Mouse (Mus musculus) limb, embryonic 11.5 days (tissue): ENCODE results near the gene 2700097O09Rik. TPM values are rescaled to one million over a fixed set of nuclear protein-coding genes. Genes with fewer than 3 reads are reported as not detected.

Source experiments
- ATAC-seq: fragments of 200-750 bp; cut with Nextera tagmentation; 2 replicates; pipeline ENCODE4 v1.8.0; 2017; ENCODE audit warnings: low read depth; ENCODE audit not compliant: insufficient number of reproducible peaks, low FRiP score, low TSS enrichment
- DNase-seq: peaks from one replicate; pipeline ENCODE4 v3.0.0-alpha.2; 2015; ENCODE audit warnings: low spot score
- H3K27ac ChIP-seq: fragments of 300-500 bp; sonication (generic); replicated peaks from 2 replicates; pipeline ENCODE4 v1.5.1; 2014; ENCODE audit warnings: low read depth, mild to moderate bottlenecking, low read length
- H3K27me3 ChIP-seq: fragments of 300-500 bp; sonication (generic); 2 replicates; pipeline ENCODE4 v1.6.1; 2014; ENCODE audit warnings: mild to moderate bottlenecking, low read length, mixed read lengths; ENCODE audit not compliant: control insufficient read depth, insufficient read depth
- H3K36me3 ChIP-seq: fragments of 300-500 bp; sonication (generic); 2 replicates; pipeline ENCODE4 v1.6.1; 2014; ENCODE audit warnings: mild to moderate bottlenecking, low read length, moderate library complexity, mixed read lengths; ENCODE audit not compliant: control insufficient read depth, insufficient read depth
- H3K4me1 ChIP-seq: fragments of 300-500 bp; sonication (generic); 2 replicates; pipeline ENCODE4 v1.6.1; 2014; ENCODE audit warnings: low read length, mixed read lengths; ENCODE audit not compliant: control insufficient read depth, insufficient read depth
- H3K4me2 ChIP-seq: fragments of 300-500 bp; sonication (generic); 2 replicates; pipeline ENCODE4 v1.6.1; 2014; ENCODE audit warnings: low read depth, mild to moderate bottlenecking, moderate library complexity; ENCODE audit not compliant: severe bottlenecking
- H3K4me3 ChIP-seq: fragments of 300-500 bp; sonication (generic); 2 replicates; pipeline ENCODE4 v1.5.1; 2014; ENCODE audit warnings: low read depth, low read length
- H3K9ac ChIP-seq: fragments of 300-500 bp; sonication (generic); 2 replicates; pipeline ENCODE4 v1.6.1; 2014; ENCODE audit warnings: mild to moderate bottlenecking, low read length
- H3K9me3 ChIP-seq: fragments of 300-500 bp; sonication (generic); 2 replicates; pipeline ENCODE4 v1.6.1; 2016; ENCODE audit warnings: low read length; ENCODE audit not compliant: control insufficient read depth
- WGBS: fragments of 180-500 bp; shearing (Covaris S2); extraction: QIAGEN DNeasy Blood & Tissue Kit; methylation state at CpG from one replicate; pipeline ENCODE4 v1.1.7; 2014; 5-methylcytosine and 5-hydroxymethylcytosine counted together
- polyA plus RNA-seq: library from polyadenylated mRNA; unstranded; fragments of >200 nt; fragmentation: Nextera tagmentation; extraction: Ambion mirVana; gene quantifications from 2 replicates; pipeline ENCODE4 v1.2.1, GENCODE M21; 2014

The 2700097O09Rik gene
- polyA plus RNA-seq, 1 experiment from 2014 or later = 40.8 TPM

DNA sequence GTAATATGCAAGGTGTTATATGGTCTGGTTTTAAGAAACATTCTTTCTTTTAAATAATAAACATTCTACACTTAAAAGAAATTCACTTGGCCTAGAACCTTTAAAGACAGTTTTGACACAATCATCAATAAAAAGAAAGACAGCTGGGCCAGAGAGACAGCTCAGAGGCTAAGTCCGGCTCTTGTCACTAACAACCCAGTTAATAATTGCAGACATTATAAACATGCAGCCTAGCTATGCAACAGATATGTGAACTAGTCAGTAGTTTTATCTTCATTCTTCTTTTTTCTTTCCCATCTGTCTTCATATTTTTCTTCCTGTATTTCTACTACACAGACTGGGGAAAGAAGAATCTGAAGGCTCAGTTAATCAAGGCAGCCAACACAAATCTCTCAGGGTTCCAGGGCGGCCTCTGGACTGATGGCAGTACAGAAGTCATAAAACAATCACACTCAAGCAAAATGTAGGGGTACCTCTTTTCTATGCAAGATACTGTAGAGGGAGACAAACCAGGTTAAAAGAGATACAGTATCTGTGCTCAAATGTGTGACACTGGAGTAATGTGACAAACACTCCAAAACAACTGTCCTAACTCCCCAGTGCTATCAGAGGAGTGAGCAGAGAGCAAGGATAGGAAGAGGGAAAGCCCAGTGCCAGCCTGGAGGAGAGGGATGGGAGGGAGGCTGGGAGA, 25.2 kb downstream of the 2700097O09Rik start:
- ATAC-seq (no peak), DNase-seq (no peak)
- no peak overlapping the region for H3K27ac ChIP-seq
- H3K4me2 ChIP-seq = no peak overlapping the region
- 77% methylated on average over 2 of the region's 2 CpGs for WGBS
- H3K4me1 ChIP-seq = no peaks in the 10 kb centered on the region
- H3K36me3 ChIP-seq = no peaks in the 10 kb centered on the region; the same call in 1 of the 2 replicates
- no peaks in the 10 kb centered on the region for H3K27me3 ChIP-seq
- H3K9ac ChIP-seq = no peak overlapping the region
- H3K4me3 ChIP-seq = no peak overlapping the region
- no peaks in the 10 kb centered on the region for H3K9me3 ChIP-seq

- no peak for ATAC-seq
- no peaks in the 10 kb centered on the region for H3K4me1 ChIP-seq
- no peaks in the 10 kb centered on the region for H3K27me3 ChIP-seq
- no peak overlapping the region for H3K4me2 ChIP-seq
- no peak overlapping the region for H3K9ac ChIP-seq
- no peak for DNase-seq
- H3K27ac ChIP-seq = no peak overlapping the region
- no peaks in the 10 kb centered on the region for H3K9me3 ChIP-seq
- H3K4me3 ChIP-seq = no peak overlapping the region
- no peaks in the 10 kb centered on the region; the same call in 1 of the 2 replicates for H3K36me3 ChIP-seq
- WGBS = 88% methylated on average over 7 of the region's 7 CpGs
Observed at GRCm38 (mm10) chr12:55053267-55053666, 26.6 kb downstream of the 2700097O09Rik start.

- DNase-seq = no peak
- Histone ChIP-seq H3K9ac (no peak overlapping the region), H3K36me3 (no peaks in the 10 kb centered on the region; the same call in 1 of the 2 replicates), H3K27me3 (no peaks in the 10 kb centered on the region), H3K27ac (no peak overlapping the region), H3K4me2 (no peak overlapping the region), H3K9me3 (no peaks in the 10 kb centered on the region), H3K4me3 (no peak overlapping the region), H3K4me1 (no peaks in the 10 kb centered on the region)
- ATAC-seq = no peak
- WGBS = 90% methylated on average over 8 of the region's 8 CpGs
Observed at GRCm38 (mm10) chr12:55051210-55052173, 28.4 kb downstream of the 2700097O09Rik start.

GRCm38 (mm10) chr12:55049731-55050353, 30.1 kb downstream of the 2700097O09Rik start:
- no peak overlapping the region for H3K4me2 ChIP-seq
- ATAC-seq = no peak
- no peak overlapping the region for H3K27ac ChIP-seq
- WGBS = 95% methylated on average over 8 of the region's 8 CpGs
- H3K4me3 ChIP-seq = no peak overlapping the region
- no peaks in the 10 kb centered on the region for H3K9me3 ChIP-seq
- no peak for DNase-seq
- H3K9ac ChIP-seq = no peak overlapping the region
- H3K27me3 ChIP-seq = no peaks in the 10 kb centered on the region
- H3K36me3 ChIP-seq = no peaks in the 10 kb centered on the region; the same call in 1 of the 2 replicates
- H3K4me1 ChIP-seq = no peaks in the 10 kb centered on the region

DNA sequence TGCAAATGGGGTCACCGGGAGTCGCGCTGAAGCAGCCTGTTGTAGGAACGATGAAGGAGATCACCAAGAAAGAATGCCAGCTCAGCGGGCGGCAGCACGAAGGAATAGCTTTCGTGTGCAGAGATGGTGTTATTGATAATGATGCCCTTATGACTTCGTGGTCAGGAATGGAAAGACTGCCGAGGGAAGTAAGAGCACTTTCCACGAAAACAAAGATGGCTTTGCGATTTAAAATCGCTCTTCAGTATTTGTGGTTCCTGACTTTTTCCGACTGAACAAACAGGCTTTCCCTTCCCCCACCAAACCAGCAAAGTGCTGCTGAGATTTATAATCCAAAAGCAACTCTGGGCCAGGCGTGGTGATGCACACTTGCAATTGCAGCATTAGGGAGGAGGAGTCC, 38.9 kb downstream of the 2700097O09Rik start:
- Histone ChIP-seq H3K4me1 (no peaks in the 10 kb centered on the region), H3K4me3 (no peak overlapping the region), H3K9ac (no peak overlapping the region), H3K36me3 (no peaks in the 10 kb centered on the region; the same call in 1 of the 2 replicates), H3K9me3 (no peaks in the 10 kb centered on the region), H3K27me3 (no peaks in the 10 kb centered on the region), H3K27ac (no peak overlapping the region), H3K4me2 (no peak overlapping the region)
- DNase-seq = no peak
- ATAC-seq = no peak
- WGBS = 75% methylated on average over 15 of the region's 15 CpGs

DNA sequence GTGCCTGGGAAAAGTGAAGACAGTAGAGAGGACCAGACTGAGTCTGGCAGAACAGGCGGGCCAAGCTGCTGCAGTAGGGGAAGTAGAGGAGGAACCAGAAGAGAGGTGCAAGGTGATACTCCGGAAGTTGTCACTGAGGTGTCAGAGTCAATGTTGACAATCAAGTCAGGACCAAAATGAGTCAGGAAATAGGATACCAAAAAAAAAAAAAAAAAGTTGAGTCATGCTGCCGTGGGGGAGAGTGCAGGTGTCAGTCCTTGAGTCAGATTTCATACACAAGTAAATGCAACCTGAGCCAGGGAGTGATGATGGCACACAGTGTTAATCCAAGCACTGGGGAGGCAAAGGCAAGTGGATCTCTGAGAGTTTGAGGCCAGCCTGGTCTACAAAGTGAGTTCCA, 52.8 kb downstream of the 2700097O09Rik start:
- no peaks in the 10 kb centered on the region for H3K27me3 ChIP-seq
- DNase-seq = no peak
- H3K36me3 ChIP-seq = no peaks in the 10 kb centered on the region
- H3K4me1 ChIP-seq = no peaks in the 10 kb centered on the region
- no peaks in the 10 kb centered on the region for H3K9me3 ChIP-seq
- no peak overlapping the region for H3K27ac ChIP-seq
- no peak overlapping the region for H3K9ac ChIP-seq
- no peak overlapping the region for H3K4me3 ChIP-seq
- H3K4me2 ChIP-seq = no peak overlapping the region
- WGBS = 31% methylated on average over 3 of the region's 3 CpGs
- ATAC-seq = no peak

GRCm38 (mm10) chr12:55023284-55023683, 56.6 kb downstream of the 2700097O09Rik start:
- H3K27me3 ChIP-seq = no peaks in the 10 kb centered on the region
- no peak for DNase-seq
- no peak overlapping the region for H3K9ac ChIP-seq
- no peaks in the 10 kb centered on the region for H3K36me3 ChIP-seq
- no peaks in the 10 kb centered on the region for H3K4me1 ChIP-seq
- no peak for ATAC-seq
- no peak overlapping the region for H3K4me3 ChIP-seq
- no peak overlapping the region for H3K4me2 ChIP-seq
- no peak overlapping the region for H3K27ac ChIP-seq
- no peaks in the 10 kb centered on the region for H3K9me3 ChIP-seq
- WGBS = 83% methylated on average over 2 of the region's 2 CpGs

- no peak overlapping the region for H3K9ac ChIP-seq
- DNase-seq (no peak), ATAC-seq (no peak)
- H3K4me1 ChIP-seq = peaks cover 10% of the 10 kb centered on the region; the same call in 1 of the 2 replicates
- H3K27ac ChIP-seq = no peak overlapping the region
- 80% methylated on average over 7 of the region's 7 CpGs for WGBS
- no peaks in the 10 kb centered on the region for H3K36me3 ChIP-seq
- no peak overlapping the region for H3K4me3 ChIP-seq
- H3K27me3 ChIP-seq = no peaks in the 10 kb centered on the region
- no peaks in the 10 kb centered on the region for H3K9me3 ChIP-seq
- H3K4me2 ChIP-seq = no peak overlapping the region
Observed at GRCm38 (mm10) chr12:55019421-55019877, 60.5 kb downstream of the 2700097O09Rik start.
